8 mouse cellular contexts compared by ENCODE assay signal in the genomic region with DNA sequence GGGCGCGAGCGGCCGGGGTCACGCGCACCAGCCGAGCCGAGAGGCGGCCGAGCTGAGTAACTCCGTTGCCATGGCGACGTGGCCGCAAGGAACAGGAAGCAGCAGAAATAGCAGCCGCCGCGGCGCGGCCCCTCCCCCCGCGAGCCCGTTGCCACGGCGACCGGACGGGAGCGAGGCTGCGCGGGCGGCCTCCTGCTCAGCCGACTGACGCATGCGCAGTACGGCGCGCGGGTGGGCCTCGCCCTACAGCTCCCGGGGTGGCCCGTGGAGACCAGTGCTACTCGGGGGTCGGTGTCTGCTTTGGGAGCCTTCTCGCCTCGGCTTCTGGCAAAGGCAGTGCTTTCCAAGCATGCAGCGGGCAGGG.
A peak's percentile ranks its signal among the peaks of the same experiment; 100 is the strongest.
DNase-seq lines count a peak whose midpoint lies in the region; ATAC-seq and TF ChIP-seq lines count a peak whose summit lies in the region.

No protein-coding gene starts in this region.

- no peak for TF ChIP-seq CTCF in Patski (IDR thresholded peaks at IDR 0.05)

- H3K4me2 ChIP-seq in hindbrain, embryonic 13.5 days: peak overlapping the region; percentile 57

- in situ Hi-C loops in Patski (cut with MboI; ENCODE audit: low pct_unique_long_range_greater_than_20kb): no loop called here

- CTCF ChIA-PET in Patski (lab: Charles Lee): interaction anchor here (1.4 to 3.9 kb wide), 3 partner anchors 44 to 59 kb away, joined by 4 to 15 read pairs (median 4); no protein-coding TSS in a partner anchor

- H3K27ac ChIP-seq in hindbrain, embryonic 13.5 days: peak overlapping the region; percentile 100

- POLR2A ChIA-PET in Patski (lab: Charles Lee): interaction anchor here (0.9 to 3.9 kb wide), 13 partner anchors 10 to 185 kb away, joined by 3 to 42 read pairs (median 6); a partner anchor contains a TSS

- peak; percentile 92 for DNase-seq in Patski (ENCODE audit: low read depth, low spot score)
- peak; percentile 100 for DNase-seq in cerebellum, postnatal 14 days
- DNase-seq in frontal cortex, postnatal 14 days (ENCODE audit: low spot score in 2 of 2): peak; percentile 99 to 100
- DNase-seq in layer of hippocampus, postnatal 25 days (ENCODE audit: extremely low spot score in 1 of 2, low spot score in 1 of 2): peak; percentile 99 to 100
- peak; percentile 99 for DNase-seq in lung, postnatal 25 days (ENCODE audit: low spot score)
- peak; percentile 99 for DNase-seq in retina, embryonic 14.5 days (ENCODE audit: low spot score)
- peak; percentile 100 for DNase-seq in thymus, postnatal 4 days

- H3K27me3 ChIP-seq in Patski: no peaks in the 10 kb centered on the region
- no peaks in the 10 kb centered on the region for H3K27me3 ChIP-seq in hindbrain, embryonic 13.5 days

- H3K4me1 ChIP-seq in hindbrain, embryonic 13.5 days (replicated peaks): peaks cover 84% of the 10 kb centered on the region

- no peaks in the 10 kb centered on the region for H3K9me3 ChIP-seq in hindbrain, embryonic 13.5 days

- peak overlapping the region; percentile 70 for H3K9ac ChIP-seq in hindbrain, embryonic 13.5 days

- ATAC-seq in Patski: peak; percentile 71
- peak; percentile 86 for ATAC-seq in hindbrain, embryonic 13.5 days (ENCODE audit: low FRiP score)

- H3K36me3 ChIP-seq in hindbrain, embryonic 13.5 days: no peaks in the 10 kb centered on the region

- H3K4me3 ChIP-seq in hindbrain, embryonic 13.5 days: peak overlapping the region; percentile 30

- WGBS in hindbrain, embryonic 13.5 days: under 1% methylated on average over 43 of the region's 45 CpGs

Comparison
In these comparisons a context has a peak if more than half of its experiments do, and no peak if none do; other contexts are left out.
1. Peak in every context shown above with its lines: DNase-seq, ATAC-seq, H3K4me3 ChIP-seq and H3K27ac ChIP-seq.